Mouse (Mus musculus) liver, embryonic 15.5 days (tissue): ENCODE data around the gene Sh3bp4. TPM values are rescaled to one million over a fixed set of nuclear protein-coding genes. Genes with fewer than 3 reads are reported as not detected.

Experiments
- ATAC-seq: fragments of 200-750 bp; cut with Nextera tagmentation; 2 replicates; pipeline ENCODE4 v1.8.0; 2017; ENCODE audit warnings: moderate number of reproducible peaks, mild to moderate bottlenecking, moderate library complexity; ENCODE audit not compliant: insufficient read depth
- H3K27ac ChIP-seq: fragments of 300-500 bp; sonication (generic); replicated peaks from 2 replicates; pipeline ENCODE4 v1.5.1; 2015; ENCODE audit warnings: mild to moderate bottlenecking, inconsistent platforms
- H3K27me3 ChIP-seq: fragments of 300-500 bp; sonication (generic); 2 replicates; pipeline ENCODE4 v1.6.1; 2015; ENCODE audit warnings: mild to moderate bottlenecking, inconsistent platforms
- H3K36me3 ChIP-seq: fragments of 300-500 bp; sonication (generic); replicated peaks from 2 replicates; pipeline ENCODE4 v1.6.1; 2015; ENCODE audit warnings: moderate library complexity, mild to moderate bottlenecking, inconsistent platforms
- H3K4me1 ChIP-seq: fragments of 300-500 bp; sonication (generic); replicated peaks from 2 replicates; pipeline ENCODE4 v1.6.1; 2015; ENCODE audit warnings: inconsistent platforms
- H3K4me2 ChIP-seq: fragments of 300-500 bp; sonication (generic); 2 replicates; pipeline ENCODE4 v1.6.1; 2015; ENCODE audit warnings: moderate library complexity, mild to moderate bottlenecking, inconsistent platforms
- H3K4me3 ChIP-seq: fragments of 300-500 bp; sonication (generic); replicated peaks from 2 replicates; pipeline ENCODE4 v1.5.1; 2015; ENCODE audit warnings: mild to moderate bottlenecking, inconsistent platforms
- H3K9ac ChIP-seq: fragments of 300-500 bp; sonication (generic); 2 replicates; pipeline ENCODE4 v1.6.1; 2015; ENCODE audit warnings: moderate library complexity, mild to moderate bottlenecking, inconsistent platforms
- H3K9me3 ChIP-seq: fragments of 300-500 bp; sonication (generic); replicated peaks from 2 replicates; pipeline ENCODE4 v1.6.1; 2016; ENCODE audit warnings: inconsistent platforms
- WGBS: fragments of 180-500 bp; shearing (Covaris S2); methylation state at CpG from one replicate; pipeline ENCODE4 v1.1.7; 2015; ENCODE audit warnings: mixed read lengths; ENCODE audit not compliant: insufficient replicate concordance; 5-methylcytosine and 5-hydroxymethylcytosine counted together
- polyA plus RNA-seq: library from polyadenylated mRNA; unstranded; fragments of >200 nt; fragmentation: Nextera tagmentation; extraction: Ambion mirVana; gene quantifications from 2 replicates; pipeline ENCODE4 v1.2.1, GENCODE M21; 2015

The Sh3bp4 gene
- polyA plus RNA-seq, 1 experiment from 2014 or later, result 0.99 TPM

DNA sequence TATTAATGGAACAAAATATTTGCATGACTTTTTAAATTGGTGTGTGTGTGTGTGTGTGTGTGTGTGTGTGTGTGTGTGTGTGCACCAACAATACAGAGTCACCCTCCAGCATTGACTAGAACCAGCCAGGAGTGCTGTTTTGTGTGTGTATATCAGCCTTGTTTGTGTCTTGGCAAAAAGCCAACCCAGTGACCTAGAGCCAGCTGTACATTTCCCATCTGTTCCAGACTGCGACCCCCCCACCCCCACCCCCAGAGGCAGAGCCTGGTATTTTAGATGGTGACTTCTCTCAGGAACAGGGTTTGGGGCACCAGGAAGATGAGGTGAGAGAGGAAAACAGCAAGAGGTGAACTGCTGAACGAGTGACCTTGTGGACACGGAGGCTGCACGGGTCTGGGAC, 24.2 kb downstream of the Sh3bp4 start:
- H3K27ac ChIP-seq, result no peak overlapping the region
- no peak overlapping the region for H3K4me3 ChIP-seq
- peaks cover 5% of the 10 kb centered on the region; the same call in 1 of the 2 replicates for H3K4me1 ChIP-seq
- 44% methylated on average over 4 of the region's 4 CpGs for WGBS
- H3K4me2 ChIP-seq, result no peak overlapping the region
- H3K36me3 ChIP-seq, result no peaks in the 10 kb centered on the region
- H3K9ac ChIP-seq, result no peak overlapping the region
- H3K27me3 ChIP-seq, result peaks cover 15% of the 10 kb centered on the region; the same call in 1 of the 2 replicates
- no peak for ATAC-seq
- H3K9me3 ChIP-seq, result no peaks in the 10 kb centered on the region

GRCm38 (mm10) chr1:89095642-89096424, 25.6 kb downstream of the Sh3bp4 start:
- H3K4me2 ChIP-seq, result no peak overlapping the region
- 0 out of 2 replicates have a peak, but pooled peaks cover 10% of the 10 kb centered on the region for H3K27me3 ChIP-seq
- 37% methylated on average over 14 of the region's 14 CpGs for WGBS
- no peak for ATAC-seq
- no peak overlapping the region for H3K9ac ChIP-seq
- peaks cover 5% of the 10 kb centered on the region; the same call in 1 of the 2 replicates for H3K4me1 ChIP-seq
- H3K27ac ChIP-seq, result no peak overlapping the region
- no peak overlapping the region for H3K4me3 ChIP-seq
- H3K36me3 ChIP-seq, result no peaks in the 10 kb centered on the region
- H3K9me3 ChIP-seq, result no peaks in the 10 kb centered on the region

- no peaks in the 10 kb centered on the region for H3K36me3 ChIP-seq
- no peak overlapping the region for H3K9ac ChIP-seq
- no peak overlapping the region for H3K27ac ChIP-seq
- H3K9me3 ChIP-seq, result no peaks in the 10 kb centered on the region
- WGBS, result 57% methylated on average over 15 of the region's 15 CpGs
- no peak overlapping the region for H3K4me2 ChIP-seq
- no peaks in the 10 kb centered on the region for H3K27me3 ChIP-seq
- no peak overlapping the region for H3K4me3 ChIP-seq
- ATAC-seq, result no peak
- no peaks in the 10 kb centered on the region; the same call in 1 of the 2 replicates for H3K4me1 ChIP-seq
Observed at GRCm38 (mm10) chr1:89102231-89103003, 32.2 kb downstream of the Sh3bp4 start.

GRCm38 (mm10) chr1:89103004-89103263, 32.7 kb downstream of the Sh3bp4 start:
- no peak overlapping the region for H3K27ac ChIP-seq
- peaks cover under 1% of the 10 kb centered on the region; the same call in 1 of the 2 replicates for H3K4me1 ChIP-seq
- no peak overlapping the region for H3K4me2 ChIP-seq
- 66% methylated on average over 3 of the region's 3 CpGs for WGBS
- H3K36me3 ChIP-seq, result no peaks in the 10 kb centered on the region
- no peaks in the 10 kb centered on the region for H3K9me3 ChIP-seq
- H3K9ac ChIP-seq, result no peak overlapping the region
- ATAC-seq, result no peak
- H3K4me3 ChIP-seq, result no peak overlapping the region
- H3K27me3 ChIP-seq, result no peaks in the 10 kb centered on the region

DNA sequence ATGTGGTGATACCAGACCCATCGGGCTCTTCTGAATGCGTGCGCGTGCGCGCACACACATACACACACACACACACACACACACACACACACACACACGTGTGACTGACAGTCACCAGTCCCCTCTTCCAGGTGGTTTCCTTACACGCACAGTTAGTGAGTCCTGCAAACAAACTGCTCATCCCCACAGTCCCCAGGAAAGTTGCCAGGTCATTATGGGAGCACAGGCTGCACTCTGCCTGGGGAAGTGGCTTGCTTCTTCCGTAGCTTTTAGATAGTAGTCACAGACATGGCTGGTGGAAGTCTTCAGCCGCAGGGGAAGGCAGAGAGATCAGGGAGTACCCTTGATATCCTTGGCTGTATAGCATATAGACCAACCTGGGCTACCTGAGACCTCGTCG, 33.3 kb downstream of the Sh3bp4 start:
- 69% methylated on average over 12 of the region's 12 CpGs for WGBS
- Histone ChIP-seq H3K27ac (no peak overlapping the region), H3K9ac (no peak overlapping the region), H3K36me3 (no peaks in the 10 kb centered on the region), H3K4me3 (no peak overlapping the region), H3K4me2 (no peak overlapping the region), H3K27me3 (no peaks in the 10 kb centered on the region), H3K9me3 (no peaks in the 10 kb centered on the region), H3K4me1 (peaks cover 7% of the 10 kb centered on the region; the same call in 1 of the 2 replicates)
- ATAC-seq, result no peak

- H3K4me3 ChIP-seq, result no peak overlapping the region
- no peaks in the 10 kb centered on the region for H3K36me3 ChIP-seq
- no peak overlapping the region for H3K27ac ChIP-seq
- no peak overlapping the region for H3K4me2 ChIP-seq
- H3K9ac ChIP-seq, result no peak overlapping the region
- no peak for ATAC-seq
- no peaks in the 10 kb centered on the region for H3K9me3 ChIP-seq
- no peaks in the 10 kb centered on the region for H3K27me3 ChIP-seq
- peaks cover 14% of the 10 kb centered on the region; the same call in 1 of the 2 replicates for H3K4me1 ChIP-seq
- WGBS, result 67% methylated on average over 13 of the region's 13 CpGs
Observed at GRCm38 (mm10) chr1:89104066-89104765, 34.0 kb downstream of the Sh3bp4 start.

DNA sequence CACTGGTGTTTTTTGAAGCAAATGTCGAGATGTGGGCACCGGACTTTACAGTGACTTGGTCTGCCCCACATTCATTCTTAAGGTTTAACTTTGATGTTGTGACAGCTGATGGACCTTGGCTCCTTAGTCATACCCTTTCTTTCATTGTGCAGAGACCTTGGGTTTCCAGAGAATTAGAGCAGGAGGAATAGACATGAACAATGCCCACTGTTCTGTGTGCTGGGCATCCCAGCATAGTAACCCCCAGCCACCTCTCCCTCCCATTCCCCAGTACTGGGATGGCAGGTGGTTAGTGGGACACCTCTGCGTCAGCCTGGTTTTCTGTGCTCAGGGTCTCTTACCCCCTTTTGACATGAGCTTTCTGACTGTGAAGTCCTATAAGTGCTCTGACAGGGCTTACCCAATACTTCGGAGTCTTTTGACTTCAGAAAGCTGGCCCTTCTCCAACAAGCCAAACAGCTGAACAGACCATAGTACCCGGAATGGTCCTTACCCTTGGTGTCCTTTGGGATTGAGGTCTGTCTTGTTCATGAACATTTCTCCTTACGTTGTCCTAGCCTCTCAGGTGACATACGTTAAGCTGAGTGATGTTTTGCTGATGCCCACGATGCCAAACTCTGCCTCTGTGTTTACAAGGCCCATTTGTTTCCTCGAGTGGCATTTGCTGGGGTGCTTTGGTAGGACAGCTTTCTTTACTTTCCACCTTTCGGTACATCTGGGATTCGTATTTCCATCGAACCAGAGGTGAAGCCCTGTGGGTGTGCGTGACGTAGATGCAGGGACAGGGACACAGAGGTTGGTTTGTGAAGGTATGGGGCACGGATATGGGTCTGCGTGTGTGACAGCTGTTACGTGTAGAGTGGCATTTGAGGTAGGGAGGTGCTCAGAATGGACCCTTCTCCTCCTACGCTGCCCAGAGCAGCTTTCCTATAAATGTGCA, 35.9 kb downstream of the Sh3bp4 start:
- Histone ChIP-seq H3K9ac (no peak overlapping the region), H3K4me3 (no peak overlapping the region), H3K4me2 (no peak overlapping the region), H3K4me1 (peaks cover 14% of the 10 kb centered on the region; the same call in 1 of the 2 replicates), H3K9me3 (no peaks in the 10 kb centered on the region), H3K36me3 (no peaks in the 10 kb centered on the region), H3K27me3 (no peaks in the 10 kb centered on the region), H3K27ac (no peak overlapping the region)
- WGBS, result 71% methylated on average over 18 of the region's 18 CpGs
- no peak for ATAC-seq

GRCm38 (mm10) chr1:89107466-89107865, 37.3 kb downstream of the Sh3bp4 start:
- no peaks in the 10 kb centered on the region for H3K9me3 ChIP-seq
- no peaks in the 10 kb centered on the region for H3K36me3 ChIP-seq
- no peak for ATAC-seq
- 68% methylated on average over 6 of the region's 6 CpGs for WGBS
- H3K4me2 ChIP-seq, result no peak overlapping the region
- H3K4me3 ChIP-seq, result no peak overlapping the region
- peaks cover 14% of the 10 kb centered on the region; the same call in 1 of the 2 replicates for H3K4me1 ChIP-seq
- H3K27ac ChIP-seq, result no peak overlapping the region
- no peaks in the 10 kb centered on the region for H3K27me3 ChIP-seq
- no peak overlapping the region for H3K9ac ChIP-seq

DNA sequence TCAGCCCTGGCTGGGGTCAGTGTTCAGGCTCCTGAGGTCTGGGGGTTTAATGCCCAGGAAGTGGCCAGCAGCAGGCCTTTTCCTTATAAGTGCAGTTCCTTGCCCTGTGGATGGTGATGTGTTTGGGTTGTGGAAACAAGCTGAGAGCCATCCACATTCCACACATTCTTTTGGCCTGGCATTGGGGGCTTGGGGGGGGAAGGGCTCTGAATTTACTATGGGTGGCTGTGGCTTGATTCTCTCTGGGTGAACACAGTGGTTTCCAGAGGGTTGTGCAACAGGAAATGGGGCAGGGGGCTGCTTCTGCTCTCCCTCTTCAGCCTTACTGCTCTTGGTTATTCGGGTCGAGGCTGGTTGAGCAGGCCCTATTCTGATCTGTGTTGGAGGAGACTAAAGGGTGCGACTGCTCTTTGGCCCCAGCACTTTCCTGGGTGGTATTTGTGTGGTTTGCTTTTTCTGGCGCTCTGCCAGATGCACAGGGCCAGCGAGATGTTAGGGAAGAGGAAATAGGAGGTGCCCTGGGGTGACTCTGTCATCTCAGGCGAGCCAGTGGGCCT, 38.2 kb downstream of the Sh3bp4 start:
- H3K4me2 ChIP-seq, result no peak overlapping the region
- peaks cover 14% of the 10 kb centered on the region; the same call in 1 of the 2 replicates for H3K4me1 ChIP-seq
- peak; percentile 61 for ATAC-seq
- H3K9ac ChIP-seq, result no peak overlapping the region
- peak overlapping the region; percentile 16 for H3K27ac ChIP-seq
- H3K27me3 ChIP-seq, result no peaks in the 10 kb centered on the region
- 4% methylated on average over 6 of the region's 6 CpGs for WGBS
- no peaks in the 10 kb centered on the region for H3K36me3 ChIP-seq
- no peaks in the 10 kb centered on the region for H3K9me3 ChIP-seq
- H3K4me3 ChIP-seq, result no peak overlapping the region

- Histone ChIP-seq H3K9me3 (no peaks in the 10 kb centered on the region), H3K27me3 (no peaks in the 10 kb centered on the region), H3K4me2 (no peak overlapping the region), H3K4me1 (peaks cover 14% of the 10 kb centered on the region; the same call in 1 of the 2 replicates), H3K27ac (no peak overlapping the region), H3K4me3 (no peak overlapping the region), H3K36me3 (no peaks in the 10 kb centered on the region), H3K9ac (no peak overlapping the region)
- 66% methylated on average over 7 of the region's 7 CpGs for WGBS
- no peak for ATAC-seq
Observed at GRCm38 (mm10) chr1:89109767-89110166, 39.6 kb downstream of the Sh3bp4 start.
